Mouse (Mus musculus): ENCODE measurements around the gene Hs6st3.

The Hs6st3 gene

DNA sequence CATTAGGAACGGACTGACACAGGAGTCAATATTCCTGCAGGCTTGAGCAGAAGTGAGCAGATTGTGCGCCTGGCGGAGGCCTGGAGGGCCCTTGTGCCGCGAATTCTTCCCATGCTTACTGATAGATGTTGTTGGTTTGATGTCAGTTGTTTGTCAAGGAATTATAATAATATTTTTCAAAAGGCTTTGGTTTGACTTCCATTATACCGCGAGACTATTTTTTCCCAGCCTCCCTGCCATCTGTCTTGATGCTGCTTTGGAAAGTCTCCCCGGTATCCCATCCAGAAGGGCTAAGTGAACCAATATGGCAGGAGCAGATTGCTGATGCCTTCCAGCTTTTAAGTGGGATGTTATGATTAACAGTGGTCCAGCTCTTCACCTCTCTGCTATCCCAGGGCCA, 651.3 kb downstream of the Hs6st3 start:
- DNase-seq (ENCODE audit: low read depth, low spot score) = no peak

DNA sequence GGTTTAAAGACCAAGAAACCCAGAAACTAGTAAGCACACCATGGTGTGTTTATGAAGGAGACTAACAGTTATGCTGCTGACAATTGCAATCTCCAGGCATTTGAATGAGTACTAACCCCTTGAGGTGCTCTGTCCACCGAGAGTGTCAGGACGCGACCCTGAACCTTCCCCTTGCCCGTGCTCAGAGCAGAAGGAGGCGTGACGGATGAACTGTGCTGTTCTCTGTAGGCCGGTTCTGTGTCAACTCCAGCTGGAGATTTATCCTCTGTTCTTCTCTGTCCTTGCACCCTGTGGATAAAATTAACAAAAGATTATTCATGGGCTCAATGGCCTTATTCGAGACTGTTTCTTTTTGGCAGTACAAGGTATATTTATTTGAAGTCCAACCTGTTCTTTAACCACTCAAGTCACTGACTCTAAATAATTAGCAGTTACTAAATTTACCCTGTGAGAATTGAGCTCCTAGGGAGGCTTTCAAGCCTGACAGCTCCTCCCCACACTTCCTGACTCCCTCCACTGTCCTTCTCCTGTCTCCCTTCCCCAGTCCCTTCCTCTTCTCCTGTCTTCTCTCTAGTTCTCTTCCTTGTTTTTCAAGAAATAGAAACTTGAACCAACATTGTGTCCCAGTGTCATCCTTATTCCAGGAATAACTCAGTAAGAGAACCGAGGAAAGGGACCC, 659.2 kb downstream of the Hs6st3 start:
- DNase-seq (ENCODE audit: low read depth, low spot score) = no peak

DNA sequence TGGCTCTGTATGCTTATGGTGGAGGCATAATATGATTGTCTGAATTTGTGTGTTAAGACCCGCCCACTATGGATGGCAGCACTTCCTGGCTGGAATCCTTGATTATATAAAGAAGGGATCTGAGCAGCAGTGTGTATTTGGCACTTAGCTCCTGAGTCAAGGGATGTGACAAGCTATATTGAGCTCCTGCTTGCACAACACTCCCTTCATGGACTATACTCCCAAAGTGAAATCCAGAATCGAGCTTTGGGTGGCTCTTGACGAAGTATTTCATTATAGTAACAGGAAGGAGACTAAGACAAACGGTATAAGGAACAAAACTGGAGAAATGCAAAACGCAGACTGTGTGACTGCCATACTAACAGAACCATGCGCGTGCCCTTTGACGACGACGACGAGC, 660.4 kb downstream of the Hs6st3 start:
- DNase-seq (ENCODE audit: low read depth, low spot score) = no peak

DNA sequence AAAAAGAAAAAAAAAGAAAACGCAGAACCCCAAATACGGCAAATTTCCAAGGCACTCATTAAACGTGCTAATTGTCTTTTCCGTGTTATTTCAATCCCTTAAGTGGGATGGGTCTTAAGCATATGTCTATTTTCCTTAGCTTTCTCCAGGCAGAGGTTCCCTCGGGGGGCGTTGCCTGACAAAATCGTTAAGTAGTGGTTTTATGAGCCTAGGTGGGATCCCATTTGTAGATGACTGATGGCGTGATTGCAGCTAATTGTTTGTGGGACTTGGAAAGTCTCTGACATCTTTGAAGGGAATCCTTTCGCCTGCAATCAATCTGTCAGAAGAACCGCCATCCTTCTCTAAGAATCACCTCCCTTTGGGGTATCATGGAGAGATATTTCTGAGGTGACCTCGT, 662.7 kb downstream of the Hs6st3 start:
- DNase-seq (ENCODE audit: low read depth, low spot score) = no peak

DNA sequence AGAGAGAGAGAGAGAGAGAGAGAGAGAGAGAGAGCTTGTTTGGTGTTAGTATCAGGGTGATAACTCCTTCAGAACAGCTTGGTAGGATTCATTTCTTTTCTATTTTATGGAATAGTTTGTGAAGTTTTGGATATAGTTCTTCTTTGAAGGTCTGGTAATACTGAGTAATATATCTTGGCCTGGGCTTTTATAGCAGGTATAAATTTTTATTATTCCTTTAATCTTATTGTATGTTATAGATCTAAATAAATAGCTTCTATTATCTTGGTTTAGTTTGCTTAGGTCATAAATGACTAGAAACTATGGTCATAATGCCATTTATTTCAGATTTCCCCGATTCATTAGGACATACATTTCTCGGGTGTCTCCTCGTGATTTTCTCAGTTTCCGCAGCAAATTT, 675.8 kb downstream of the Hs6st3 start:
- no peak for DNase-seq (ENCODE audit: low read depth, low spot score)

DNA sequence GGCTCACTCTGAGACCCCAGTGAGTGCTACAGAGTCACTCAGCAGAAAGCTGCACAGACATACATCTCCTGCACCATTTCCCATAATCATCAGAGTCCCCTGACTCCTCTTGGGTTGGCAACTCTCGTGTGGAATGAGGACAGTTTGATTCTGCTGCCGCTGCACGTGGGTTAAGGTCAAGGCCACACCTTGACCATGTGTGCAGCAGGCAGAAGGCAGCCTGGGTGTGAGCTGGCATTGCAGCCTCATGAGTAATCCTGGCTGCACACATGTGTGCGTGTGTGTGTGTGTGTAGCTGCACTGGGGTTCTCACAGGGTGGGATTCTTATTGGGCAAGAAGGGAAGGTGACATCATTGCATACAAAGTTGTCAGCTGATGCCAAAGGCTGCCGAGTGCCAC, 677.5 kb downstream of the Hs6st3 start:
- DNase-seq (ENCODE audit: low read depth, low spot score) = no peak

DNA sequence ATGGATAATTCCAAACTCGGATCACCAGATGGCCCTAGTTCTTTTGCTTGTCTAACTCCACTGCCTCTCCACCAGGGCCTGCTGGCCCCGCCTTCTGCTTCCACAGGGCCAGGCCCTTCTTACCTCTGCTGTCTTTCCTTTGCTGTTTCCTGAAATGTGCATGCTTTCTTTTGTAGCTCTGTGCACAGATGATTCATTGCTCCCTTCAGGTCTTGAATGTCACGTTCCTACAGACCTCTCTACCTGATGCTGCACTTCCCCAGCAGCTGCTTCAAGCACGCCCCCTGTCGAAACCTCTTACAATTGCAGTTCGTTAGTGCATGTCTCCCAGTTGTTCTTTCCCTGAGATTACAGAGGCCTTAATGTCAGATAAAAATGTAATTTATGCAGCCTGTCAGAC, 682.4 kb downstream of the Hs6st3 start:
- DNase-seq (ENCODE audit: low read depth, low spot score) = no peak

DNA sequence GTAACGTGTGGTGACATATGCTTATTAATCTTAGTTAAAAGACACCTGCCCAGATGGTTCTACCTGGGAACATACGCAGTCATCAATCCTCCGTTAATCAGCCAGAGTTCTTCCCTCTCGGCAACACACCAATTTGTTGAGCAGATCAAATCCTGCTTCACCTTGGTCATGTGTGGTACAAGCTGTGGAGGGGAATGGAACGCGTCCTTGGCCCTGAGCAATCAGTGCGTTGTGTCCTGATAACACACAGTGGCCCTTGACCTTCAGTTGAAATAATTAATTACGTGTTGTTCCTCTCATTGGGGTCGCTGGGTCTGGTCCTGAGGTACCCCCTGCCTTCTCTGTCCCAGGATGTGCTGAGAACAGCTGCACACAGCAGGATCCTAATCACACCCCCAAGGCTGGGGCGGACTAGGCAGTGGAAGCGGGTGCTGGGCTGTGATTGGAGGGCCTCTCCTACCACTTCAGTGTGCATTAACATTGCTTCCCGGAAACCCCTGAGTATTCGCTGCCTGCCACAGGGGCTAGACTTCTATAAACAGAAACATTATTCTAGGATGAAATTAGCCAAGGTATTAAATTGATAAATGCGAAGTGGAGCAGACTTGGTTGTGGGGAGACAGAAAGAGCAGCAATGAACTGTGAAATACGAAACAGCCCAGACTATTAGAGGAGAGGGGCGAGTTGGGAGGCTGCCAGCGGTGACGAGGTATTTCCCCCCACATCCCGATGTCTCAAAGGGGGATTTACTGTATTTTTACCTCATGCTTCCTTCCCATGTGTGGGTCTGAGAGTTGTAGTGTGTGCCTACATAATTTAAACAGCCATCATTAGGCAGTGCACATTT, 693.2 kb downstream of the Hs6st3 start:
- no peak for DNase-seq (ENCODE audit: low read depth, low spot score)

DNA sequence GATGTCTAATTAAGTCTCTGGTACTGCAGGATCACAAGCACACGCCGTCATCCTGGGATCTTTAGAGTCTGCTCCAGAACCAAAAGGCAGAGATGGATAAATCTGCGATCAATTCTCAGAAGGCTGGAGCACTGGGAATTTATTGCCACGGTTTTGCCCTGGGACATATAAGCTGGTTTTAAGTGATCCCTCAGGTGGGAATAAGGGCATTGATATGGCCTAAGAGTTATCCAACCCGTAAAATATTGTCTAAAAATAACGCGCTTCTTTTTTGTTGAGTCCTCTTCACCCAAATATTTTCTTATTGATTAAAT, 693.8 kb downstream of the Hs6st3 start:
- no peak for DNase-seq (ENCODE audit: low read depth, low spot score)

DNA sequence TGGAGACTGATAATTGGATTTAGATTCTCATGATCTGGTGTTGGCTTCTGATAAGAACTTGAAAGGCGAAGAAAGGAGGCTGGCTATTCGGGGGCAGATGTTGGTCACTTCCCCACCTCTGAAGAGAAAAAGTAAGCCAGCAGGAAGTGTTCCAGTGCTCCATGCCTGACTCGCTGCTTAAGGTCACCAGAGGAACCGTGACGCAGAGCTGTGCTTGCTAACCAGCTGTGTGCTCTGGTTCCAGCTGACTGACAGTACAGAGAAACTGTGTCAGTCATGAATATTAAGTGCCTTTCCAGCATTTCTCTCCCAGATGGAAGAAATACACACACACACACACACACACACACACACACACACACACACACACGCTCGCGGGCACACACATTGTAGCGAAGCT, 694.8 kb downstream of the Hs6st3 start:
- no peak for DNase-seq (ENCODE audit: low read depth, low spot score)

DNA sequence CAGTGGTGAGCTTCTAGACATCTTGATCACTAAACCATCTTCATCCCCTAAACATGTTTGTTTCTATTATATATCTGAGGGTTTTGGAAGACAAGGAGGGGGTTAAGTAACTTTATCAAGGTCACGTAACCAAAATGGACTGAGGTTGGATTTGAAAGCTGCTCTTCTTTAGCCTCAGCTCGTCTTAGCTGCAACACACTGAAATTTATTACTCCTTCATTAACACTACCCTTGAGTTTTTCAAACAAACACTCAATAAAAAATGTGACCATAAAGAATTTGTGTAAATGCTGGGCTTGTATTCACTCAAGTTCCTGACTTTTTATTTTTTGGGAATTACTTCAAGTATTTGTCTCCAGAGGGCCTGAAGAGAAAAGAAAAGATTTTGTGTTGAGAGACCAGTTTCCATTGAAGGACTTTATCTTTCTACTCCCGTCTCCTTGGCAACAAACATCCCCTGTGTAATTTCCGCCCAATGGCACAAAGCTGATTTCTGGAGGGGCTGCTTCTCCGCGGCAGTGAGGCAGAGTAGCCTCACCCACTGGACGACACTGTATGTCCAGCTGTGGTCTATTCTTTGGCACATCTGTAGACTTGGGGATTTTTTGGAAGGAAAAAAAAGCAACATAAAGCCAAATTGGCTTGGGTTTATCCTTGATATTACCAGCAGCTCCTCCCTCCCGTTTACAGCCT, 696.0 kb downstream of the Hs6st3 start:
- no peak for DNase-seq (ENCODE audit: low read depth, low spot score)

DNA sequence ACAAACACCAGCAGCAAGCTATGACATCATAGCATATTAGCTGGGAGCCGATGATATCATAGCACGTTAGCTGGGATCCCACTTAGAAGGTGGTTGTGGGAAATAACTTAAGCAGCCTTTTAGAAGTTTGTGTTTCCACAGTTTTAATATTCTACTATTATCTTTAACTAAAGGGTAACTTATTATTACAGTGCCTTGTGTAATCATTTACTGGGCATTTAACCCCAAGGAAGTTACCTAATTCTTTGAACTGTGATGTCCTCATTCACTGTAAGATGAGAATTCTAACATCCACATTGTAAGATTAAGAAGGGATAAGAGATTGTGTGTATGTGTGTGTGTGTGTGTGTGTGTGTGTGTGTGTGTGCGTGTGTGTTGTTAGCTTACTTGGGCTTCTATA, 697.9 kb downstream of the Hs6st3 start:
- no peak for DNase-seq (ENCODE audit: low read depth, low spot score)

DNA sequence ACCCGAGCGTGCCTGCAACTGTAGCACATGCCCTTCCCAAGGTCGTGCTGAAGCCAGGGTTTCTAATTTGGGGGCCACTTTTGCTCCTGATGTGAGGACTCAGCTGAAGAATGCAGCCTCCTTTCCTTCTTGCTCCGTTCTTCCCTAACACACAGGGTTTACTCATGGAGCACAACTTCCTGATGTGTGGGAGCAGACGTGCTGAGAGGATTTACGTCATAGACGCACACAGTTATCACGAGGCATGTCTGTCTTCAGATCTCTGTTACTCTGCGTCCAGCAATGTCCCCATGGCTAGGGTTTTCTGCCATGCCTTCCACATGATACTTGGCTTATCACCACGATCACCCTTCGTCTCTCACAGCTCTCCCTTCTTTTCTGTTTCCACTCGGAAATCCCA, 709.4 kb downstream of the Hs6st3 start:
- DNase-seq (ENCODE audit: low read depth, low spot score) = no peak

DNA sequence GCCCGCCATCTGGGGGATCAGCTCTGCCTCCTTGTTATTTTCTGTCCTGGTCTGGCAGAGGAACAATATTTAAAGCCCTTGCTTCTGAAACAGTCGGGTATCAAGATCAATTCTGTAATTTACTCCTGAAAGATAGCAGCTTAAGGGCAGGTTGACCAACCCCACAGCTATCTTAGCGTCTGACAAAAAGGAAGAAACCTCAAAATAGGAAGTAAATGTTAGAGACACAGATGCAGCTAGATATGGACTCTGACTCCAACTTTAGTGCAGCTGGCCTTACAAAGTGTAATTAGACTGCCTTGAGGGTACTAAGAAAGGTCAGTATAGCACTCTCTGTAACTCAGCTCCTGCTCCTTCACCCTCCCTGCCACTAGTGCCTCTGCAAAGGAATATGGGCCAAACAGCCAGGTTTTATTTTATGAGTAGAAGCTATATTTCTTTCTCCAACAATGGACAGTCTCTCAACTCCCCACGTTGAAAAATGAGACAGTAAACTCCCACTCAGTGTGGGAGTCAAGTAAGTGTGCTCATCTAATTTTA, 710.7 kb downstream of the Hs6st3 start:
- DNase-seq (ENCODE audit: low read depth, low spot score) = no peak

DNA sequence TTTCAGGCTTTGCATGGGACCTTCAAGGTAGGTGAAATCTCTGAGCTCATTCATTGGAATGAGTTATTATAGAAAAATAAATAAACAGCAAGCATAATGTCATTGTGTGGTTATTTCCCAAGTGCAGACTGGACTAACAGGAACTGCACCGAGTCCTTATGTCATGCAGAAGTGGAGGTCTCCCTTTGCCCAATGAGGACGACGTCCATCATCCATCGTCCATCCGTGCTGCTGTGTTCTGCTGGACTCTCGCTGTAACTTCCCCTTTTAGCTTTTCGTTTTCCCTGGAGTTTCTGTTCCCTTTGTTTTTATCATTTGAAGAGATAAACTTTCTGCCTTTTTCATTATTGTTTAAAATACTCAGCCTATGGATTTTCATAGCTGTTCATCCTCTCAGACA, 711.2 kb downstream of the Hs6st3 start:
- no peak for DNase-seq (ENCODE audit: low read depth, low spot score)

DNA sequence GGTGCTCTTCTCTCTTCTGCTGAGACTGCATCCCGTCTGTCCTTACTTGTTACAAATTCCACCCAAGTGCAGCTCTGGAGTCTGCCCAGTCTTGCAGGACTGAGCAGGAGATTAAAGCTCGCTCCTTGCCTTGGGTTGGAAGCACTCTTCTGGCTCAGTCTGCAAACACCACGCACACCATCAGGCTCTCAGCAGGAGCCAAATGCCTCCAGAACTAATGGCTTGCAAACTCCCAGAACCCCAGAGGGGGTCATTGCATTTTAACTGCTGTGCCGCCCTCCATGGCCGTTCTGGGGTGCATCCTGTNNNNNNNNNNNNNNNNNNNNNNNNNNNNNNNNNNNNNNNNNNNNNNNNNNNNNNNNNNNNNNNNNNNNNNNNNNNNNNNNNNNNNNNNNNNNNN, 714.0 kb downstream of the Hs6st3 start:
- peak; percentile 9 for DNase-seq (ENCODE audit: low read depth, low spot score)

DNA sequence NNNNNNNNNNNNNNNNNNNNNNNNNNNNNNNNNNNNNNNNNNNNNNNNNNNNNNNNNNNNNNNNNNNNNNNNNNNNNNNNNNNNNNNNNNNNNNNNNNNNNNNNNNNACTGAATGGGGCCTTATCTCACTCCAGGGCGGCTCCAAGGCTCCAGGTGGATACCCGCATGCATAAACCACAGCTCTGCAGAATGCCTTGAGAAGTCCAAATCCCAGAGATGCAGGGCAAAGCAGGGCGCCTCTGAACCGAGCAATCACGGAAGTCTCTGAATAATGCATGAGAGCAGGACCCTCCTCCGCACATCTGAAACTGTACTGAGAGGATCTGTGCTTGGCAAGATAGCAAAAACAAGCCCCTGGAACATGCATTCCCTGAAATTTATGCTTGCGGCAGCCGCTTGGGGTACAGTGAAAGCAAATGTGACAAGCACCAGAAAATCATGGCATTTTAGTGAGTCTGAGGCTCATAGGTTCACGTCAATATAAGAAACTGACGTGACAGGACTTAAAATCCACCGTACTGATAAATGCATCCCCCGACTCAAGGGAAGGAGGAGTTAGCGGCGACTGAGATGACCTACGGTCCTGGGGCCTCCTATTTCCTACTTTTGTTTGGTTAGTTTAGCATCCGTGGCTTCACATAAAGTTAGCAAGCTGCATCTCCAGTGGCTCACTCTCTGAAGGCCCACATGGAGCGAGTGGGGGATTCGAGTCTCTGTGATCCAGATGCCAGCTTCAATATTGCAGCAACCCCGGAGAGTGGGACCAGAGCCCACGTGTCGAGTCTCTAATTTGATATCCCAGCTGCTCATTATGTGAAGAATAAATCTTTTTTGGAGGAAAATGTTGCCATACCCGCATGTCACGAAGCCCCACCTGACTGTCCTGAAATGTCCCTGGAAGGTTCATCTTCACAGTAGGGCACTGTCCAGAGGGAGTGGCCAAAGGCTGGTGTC, 719.5 kb downstream of the Hs6st3 start:
- no peak for DNase-seq (ENCODE audit: low read depth, low spot score)

DNA sequence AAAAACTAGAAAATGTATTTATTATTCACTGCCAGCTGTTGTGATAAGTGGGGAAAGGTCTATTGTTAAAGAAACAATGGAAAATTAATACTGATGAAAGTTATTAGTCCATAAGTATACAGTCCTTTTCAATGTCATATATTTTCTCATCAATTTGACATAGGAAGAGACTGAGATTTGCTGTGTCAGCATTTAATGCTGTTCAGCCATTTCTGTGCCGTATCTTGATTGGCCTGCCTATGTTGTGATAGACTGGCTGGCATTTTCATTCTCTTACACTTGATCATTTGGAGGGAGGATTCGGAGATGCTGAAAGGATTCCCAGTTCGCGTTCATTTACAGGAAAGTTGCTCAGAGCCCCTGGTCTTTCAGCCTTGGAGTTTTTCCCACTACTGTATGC, 735.5 kb downstream of the Hs6st3 start:
- DNase-seq (ENCODE audit: low read depth, low spot score) = no peak

DNA sequence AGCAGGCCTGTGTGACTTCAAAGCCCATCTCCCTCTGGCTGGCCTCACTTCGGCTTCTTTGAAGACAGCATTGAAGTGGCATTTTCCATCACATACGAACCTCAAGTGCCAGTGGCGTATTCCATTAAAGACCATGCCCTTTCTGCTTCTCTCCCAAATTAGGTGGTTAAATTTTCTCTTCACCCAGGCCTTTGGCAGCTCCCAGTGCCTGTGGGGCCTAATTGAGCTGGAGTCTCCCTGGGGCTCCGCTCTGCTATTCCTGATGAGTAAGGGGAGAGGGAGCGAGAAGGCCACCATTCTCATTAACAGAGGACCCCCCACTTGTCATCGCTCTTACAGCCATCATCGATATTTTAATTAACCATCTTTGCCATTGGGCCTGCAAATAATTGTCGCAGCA, 754.8 kb downstream of the Hs6st3 start:
- DNase-seq (ENCODE audit: low read depth, low spot score) = no peak

DNA sequence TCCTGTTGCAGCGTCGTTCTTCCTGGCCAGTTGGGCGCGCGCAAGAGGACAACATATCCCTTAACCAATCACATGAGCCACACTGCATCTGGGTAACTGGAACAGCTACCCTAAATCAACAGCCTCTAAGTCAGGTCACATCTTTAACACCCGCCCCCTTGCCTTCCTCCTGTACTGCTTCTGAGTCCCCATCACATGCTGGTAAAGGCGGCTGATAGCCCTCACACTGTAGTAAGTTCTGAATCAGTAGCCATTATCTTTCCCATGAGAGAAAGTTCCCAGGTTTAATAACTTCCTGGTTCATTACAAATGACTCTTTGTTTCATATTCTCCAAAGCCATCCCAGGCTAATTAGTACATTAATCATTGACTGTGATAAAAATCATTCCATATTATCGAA, 757.0 kb downstream of the Hs6st3 start:
- no peak for DNase-seq (ENCODE audit: low read depth, low spot score)

DNA sequence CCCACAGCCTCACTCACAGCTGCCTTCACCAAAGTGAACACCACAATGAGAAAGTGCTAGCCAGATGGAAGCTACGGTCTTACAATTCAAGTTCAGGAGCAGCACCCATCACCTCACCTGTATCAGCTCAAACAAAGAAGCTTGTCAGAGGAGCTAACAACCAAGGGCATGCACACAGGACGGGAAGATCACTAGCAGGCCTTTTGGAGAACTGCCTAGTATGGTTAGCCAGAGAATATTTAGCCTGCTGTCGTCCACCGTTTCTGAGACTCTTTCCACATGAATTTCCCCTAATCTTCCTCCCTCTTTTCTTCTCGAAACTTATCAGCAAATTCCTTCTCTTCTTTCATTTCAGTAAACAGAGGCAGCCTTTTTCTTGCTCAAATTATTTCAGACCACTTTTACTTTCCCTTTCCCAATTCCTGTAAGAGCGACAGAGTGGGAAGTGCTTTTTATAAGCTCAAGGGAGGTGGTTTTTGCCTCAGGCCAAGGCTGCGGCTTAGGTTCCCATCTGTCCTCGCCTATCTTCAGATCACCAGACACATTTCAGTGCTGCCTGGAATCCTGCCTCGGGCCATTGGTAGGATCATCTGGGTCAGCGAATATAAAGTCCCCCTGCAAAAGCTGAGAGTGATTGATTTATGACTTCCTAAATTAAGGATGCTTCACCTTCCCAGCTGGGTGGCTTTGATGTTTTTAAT, 757.8 kb downstream of the Hs6st3 start:
- DNase-seq (ENCODE audit: low read depth, low spot score) = no peak
